Mouse (Mus musculus): ENCODE measurements around the gene Zpr1. TPM values are rescaled to one million over a fixed set of nuclear protein-coding genes. Genes with fewer than 3 reads are reported as not detected.
A peak's percentile ranks its signal among the peaks of the same experiment; 100 is the strongest.

Gene Zpr1
- polyA plus RNA-seq, 2 experiments = 16.4 to 28.1 TPM

- Histone ChIP-seq H3K4me1 (replicated peaks; ENCODE audit: control insufficient read depth in 2 of 2, insufficient read depth in 2 of 2, low read length in 1 of 2) (peaks cover 7 to 9% of the 10 kb centered on the region in 2 experiments; a peak in 3 of 4 replicates), H3K4me3 (ENCODE audit: insufficient read depth in 1 of 2, low read depth in 2 of 2, low read length in 2 of 2) (no peak overlapping the region), H3K27me3 (ENCODE audit: control insufficient read depth, insufficient read depth, low read length) (no peaks in the 10 kb centered on the region), H3K9me3 (ENCODE audit: control insufficient read depth, low read length) (no peaks in the 10 kb centered on the region), H3K27ac (no peak overlapping the region), H3K9ac (replicated peaks) (no peak overlapping the region), H3K36me3 (replicated peaks; ENCODE audit: control insufficient read depth, insufficient read depth, low read depth) (peaks cover 8% of the 10 kb centered on the region), H3K4me2 (ENCODE audit: low read depth) (no peak overlapping the region)
- no peak for TF ChIP-seq EP300 (IDR thresholded peaks at IDR 0.05; ENCODE audit: low read depth)
- TF ChIP-seq CTCF (IDR thresholded peaks at IDR 0.05; ENCODE audit: low read depth) = no peak
- ATAC-seq (ENCODE audit: insufficient read depth) = no peak
- 81% methylated on average over 4 of the region's 4 CpGs for WGBS (ENCODE audit: insufficient replicate concordance)
- no peak for DNase-seq (ENCODE audit: low read depth in 3 of 3, low spot score in 3 of 3)
Measured at GRCm38 (mm10) chr9:46270782-46271181, 2.1 kb upstream of the Zpr1 start.

GRCm38 (mm10) chr9:46272070-46272469 is 794 bp upstream of the Zpr1 start:
- no peak overlapping the region for H3K27ac ChIP-seq
- H3K9ac ChIP-seq (replicated peaks) = no peak overlapping the region; the same call in 1 of the 2 replicates
- ATAC-seq (ENCODE audit: insufficient read depth) = no peak
- TF ChIP-seq EP300 (IDR thresholded peaks at IDR 0.05; ENCODE audit: low read depth) (no peak), CTCF (IDR thresholded peaks at IDR 0.05; ENCODE audit: low read depth) (no peak)
- no peaks in the 10 kb centered on the region for H3K27me3 ChIP-seq (ENCODE audit: control insufficient read depth, insufficient read depth, low read length)
- peak overlapping the region; percentile 88 to 92; a peak in 3 of 4 replicates for H3K4me3 ChIP-seq (ENCODE audit: insufficient read depth in 1 of 2, low read depth in 2 of 2, low read length in 2 of 2)
- peaks cover 20% of the 10 kb centered on the region for H3K36me3 ChIP-seq (replicated peaks; ENCODE audit: control insufficient read depth, insufficient read depth, low read depth)
- H3K4me2 ChIP-seq (ENCODE audit: low read depth) = peak overlapping the region; percentile 73
- peaks cover 7 to 9% of the 10 kb centered on the region in 2 experiments; a peak in 3 of 4 replicates for H3K4me1 ChIP-seq (replicated peaks; ENCODE audit: control insufficient read depth in 2 of 2, insufficient read depth in 2 of 2, low read length in 1 of 2)
- WGBS (ENCODE audit: insufficient replicate concordance) = 22% methylated on average over 9 of the region's 9 CpGs
- H3K9me3 ChIP-seq (ENCODE audit: control insufficient read depth, low read length) = no peaks in the 10 kb centered on the region
- no peak for DNase-seq (ENCODE audit: low read depth in 3 of 3, low spot score in 3 of 3)

DNA sequence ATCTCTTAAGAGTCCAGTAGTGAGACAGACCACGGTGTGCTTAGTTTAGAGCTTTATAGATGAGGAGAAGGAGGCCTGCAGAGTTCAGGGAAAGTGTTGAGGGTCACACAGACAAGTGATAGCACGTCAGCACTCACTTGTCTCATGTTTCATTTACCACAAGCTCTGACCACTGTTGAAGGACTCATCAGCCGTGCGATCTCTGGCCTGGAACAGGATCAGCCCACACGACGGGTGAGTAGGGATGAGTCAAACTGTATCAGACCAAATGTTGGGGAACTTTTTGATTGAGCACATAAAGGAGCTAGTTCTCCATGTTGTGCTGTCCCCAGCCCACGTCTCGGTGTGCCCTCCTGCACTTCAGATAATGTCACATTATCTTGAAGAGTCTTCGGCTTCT is 1.6 kb downstream of the Zpr1 start:
- peaks cover 7 to 9% of the 10 kb centered on the region in 2 experiments; a peak in 3 of 4 replicates for H3K4me1 ChIP-seq (replicated peaks; ENCODE audit: control insufficient read depth in 2 of 2, insufficient read depth in 2 of 2, low read length in 1 of 2)
- WGBS (ENCODE audit: insufficient replicate concordance) = 63% methylated on average over 9 of the region's 9 CpGs
- no peak overlapping the region; a peak in 1 of 4 replicates for H3K4me3 ChIP-seq (ENCODE audit: insufficient read depth in 1 of 2, low read depth in 2 of 2, low read length in 2 of 2)
- H3K27me3 ChIP-seq (ENCODE audit: control insufficient read depth, insufficient read depth, low read length) = no peaks in the 10 kb centered on the region
- no peaks in the 10 kb centered on the region for H3K9me3 ChIP-seq (ENCODE audit: control insufficient read depth, low read length)
- DNase-seq (ENCODE audit: low read depth in 3 of 3, low spot score in 3 of 3) (no peak), ATAC-seq (ENCODE audit: insufficient read depth) (no peak)
- peak overlapping the region; percentile 73 for H3K4me2 ChIP-seq (ENCODE audit: low read depth)
- no peak overlapping the region for H3K27ac ChIP-seq
- H3K9ac ChIP-seq (replicated peaks) = no peak overlapping the region
- peaks cover 33% of the 10 kb centered on the region for H3K36me3 ChIP-seq (replicated peaks; ENCODE audit: control insufficient read depth, insufficient read depth, low read depth)
- no peak for TF ChIP-seq EP300 (IDR thresholded peaks at IDR 0.05; ENCODE audit: low read depth)
- no peak for TF ChIP-seq CTCF (IDR thresholded peaks at IDR 0.05; ENCODE audit: low read depth)

- DNase-seq (ENCODE audit: low read depth in 3 of 3, low spot score in 3 of 3) (peak; percentile 78 to 87 (median 81)), ATAC-seq (ENCODE audit: insufficient read depth) (peak; percentile 90)
- Histone ChIP-seq H3K4me3 (ENCODE audit: insufficient read depth in 1 of 2, low read depth in 2 of 2, low read length in 2 of 2) (peak within 1 kb of the TSS; percentile 69 to 98), H3K9ac (replicated peaks) (peak within 1 kb of the TSS; percentile 95), H3K4me2 (ENCODE audit: low read depth) (peak within 1 kb of the TSS; percentile 81), H3K27ac (peak within 1 kb of the TSS; percentile 62), H3K27me3 (ENCODE audit: control insufficient read depth, insufficient read depth, low read length) (no peaks in the 10 kb centered on the region), H3K36me3 (replicated peaks; ENCODE audit: control insufficient read depth, insufficient read depth, low read depth) (peaks cover 23% of the 10 kb centered on the region), H3K9me3 (ENCODE audit: control insufficient read depth, low read length) (no peaks in the 10 kb centered on the region), H3K4me1 (replicated peaks; ENCODE audit: control insufficient read depth in 2 of 2, insufficient read depth in 2 of 2, low read length in 1 of 2) (peaks cover 7% of the 10 kb centered on the region in 2 experiments)
- TF ChIP-seq CTCF (IDR thresholded peaks at IDR 0.05; ENCODE audit: low read depth) (peak; percentile 77), EP300 (IDR thresholded peaks at IDR 0.05; ENCODE audit: low read depth) (no peak)
- under 1% methylated on average over 55 of the region's 55 CpGs for WGBS (ENCODE audit: insufficient replicate concordance)
Measured at GRCm38 (mm10) chr9:46282631-46283436, 10.0 kb downstream of the Zpr1 start, which contains the start of gene Bud13. Bud13 (plus strand) TSS chr9:46283008.

- H3K4me3 ChIP-seq (ENCODE audit: insufficient read depth in 1 of 2, low read depth in 2 of 2, low read length in 2 of 2) = no peak overlapping the region
- H3K4me1 ChIP-seq (replicated peaks; ENCODE audit: control insufficient read depth in 2 of 2, insufficient read depth in 2 of 2, low read length in 1 of 2) = no peaks in the 10 kb centered on the region
- H3K9ac ChIP-seq (replicated peaks) = no peak overlapping the region
- WGBS (ENCODE audit: insufficient replicate concordance) = 71% methylated on average over 4 of the region's 4 CpGs
- ATAC-seq (ENCODE audit: insufficient read depth) = no peak
- H3K27ac ChIP-seq = no peak overlapping the region
- TF ChIP-seq CTCF (IDR thresholded peaks at IDR 0.05; ENCODE audit: low read depth) (no peak), EP300 (IDR thresholded peaks at IDR 0.05; ENCODE audit: low read depth) (no peak)
- DNase-seq (ENCODE audit: low read depth in 3 of 3, low spot score in 3 of 3) = no peak
- H3K4me2 ChIP-seq (ENCODE audit: low read depth) = no peak overlapping the region
- no peaks in the 10 kb centered on the region for H3K9me3 ChIP-seq (ENCODE audit: control insufficient read depth, low read length)
- no peaks in the 10 kb centered on the region; the same call in 1 of the 2 replicates for H3K36me3 ChIP-seq (replicated peaks; ENCODE audit: control insufficient read depth, insufficient read depth, low read depth)
- H3K27me3 ChIP-seq (ENCODE audit: control insufficient read depth, insufficient read depth, low read length) = no peaks in the 10 kb centered on the region
Measured at GRCm38 (mm10) chr9:46298381-46298780, 25.5 kb downstream of the Zpr1 start.
